Mouse (Mus musculus) heart, adult 2 months (tissue): ENCODE measurements around the gene Shc1. TPM values are rescaled to one million over a fixed set of nuclear protein-coding genes. Genes with fewer than 3 reads are reported as not detected.

ENCODE experiments used
- DNase-seq, 2 experiments: peaks; one replicate each; pipeline ENCODE4 v3.0.0; 2021
- H3K27ac ChIP-seq: fragments of 200-600 bp; 2 replicates; pipeline ENCODE4 v1.8.1; 2022
- H3K27me3 ChIP-seq: fragments of 200-500 bp; 2 replicates; pipeline ENCODE4 v1.6.1; 2012; ENCODE audit warnings: mild to moderate bottlenecking, low read length, inconsistent platforms, mixed read lengths; ENCODE audit not compliant: control insufficient read depth, insufficient read depth
- H3K36me3 ChIP-seq: fragments of 200-500 bp; 2 replicates; pipeline ENCODE4 v1.6.1; 2012; ENCODE audit warnings: low read length, inconsistent platforms; ENCODE audit not compliant: control insufficient read depth, insufficient read depth
- H3K4me1 ChIP-seq: fragments of 200-500 bp; 2 replicates; pipeline ENCODE4 v1.6.1; 2011; ENCODE audit warnings: low read length; ENCODE audit not compliant: control insufficient read depth, insufficient read depth
- H3K4me3 ChIP-seq: fragments of 200-600 bp; 2 replicates; pipeline ENCODE4 v1.8.1; 2022
- H3K79me2 ChIP-seq: fragments of 200-500 bp; replicated peaks from 2 replicates; pipeline ENCODE4 v1.6.1; 2012; ENCODE audit warnings: mild to moderate bottlenecking, inconsistent platforms, low read length, moderate library complexity, mixed read lengths; ENCODE audit not compliant: control insufficient read depth, insufficient read depth
- H3K9ac ChIP-seq: fragments of 200-500 bp; 2 replicates; pipeline ENCODE4 v1.6.1; 2012; ENCODE audit warnings: low read depth, mild to moderate bottlenecking, control low read depth, inconsistent platforms, low read length, mixed read lengths
- CTCF ChIP-seq: fragments of 200-600 bp; IDR thresholded peaks from 2 replicates; pipeline ENCODE4 v1.8.1; 2022; ENCODE audit warnings: antibody characterized with exemption, mild to moderate bottlenecking, moderate library complexity
- EP300 ChIP-seq: fragments of 200-500 bp; IDR thresholded peaks from 2 replicates; pipeline ENCODE4 v1.6.1; 2011; ENCODE audit warnings: low read depth, low read length, control low read depth; ENCODE audit not compliant: insufficient read depth
- POLR2A ChIP-seq: fragments of 200-500 bp; IDR thresholded peaks from 2 replicates; pipeline ENCODE4 v1.6.1; 2011; ENCODE audit warnings: mild to moderate bottlenecking, low read depth, low read length, control low read depth; ENCODE audit not compliant: insufficient read depth
- WGBS: fragments of 180-500 bp; shearing (Covaris S2); methylation state at CpG from one replicate; pipeline ENCODE4 v1.1.7; 2018; 5-methylcytosine and 5-hydroxymethylcytosine counted together
- intact Hi-C: fragments of 180-260 bp; cut with DNase I; formaldehyde crosslinking; loops from one replicate; pipeline ENCODE4 v1.15.1; 2025
- long read RNA-seq: library from polyadenylated mRNA; stranded (forward); transcript quantifications from one replicate; pipeline ENCODE4 v2.0.0, GENCODE M21; 2021
- polyA plus RNA-seq: library from polyadenylated mRNA; depleted of rRNA; stranded (reverse); fragments of >200 nt; gene quantifications from 2 replicates; pipeline ENCODE4 v1.2.3, GENCODE M21; 2012; rRNA removed
- total RNA-seq, 2 experiments: library from RNA; stranded (reverse); gene quantifications; 2 replicates each; pipeline ENCODE4 v1.2.3; 2021

The Shc1 gene
- total RNA-seq = 10 to 100 TPM; 31.6 to 32.0 TPM
- polyA plus RNA-seq = 32.4 and 50.5 TPM in 2 replicates
- long read RNA-seq, transcript Shc1-201 (13 exons, 3,250 nt) = major isoform, 24 of 32 reads
- long read RNA-seq, partial matches to known transcripts = 2 of 32 reads
- long read RNA-seq, other reads (novel, unspliced or antisense) = 6 of 32 reads

- intact Hi-C loops = loop anchor here (2.0 kb wide), 1 partner anchor 18 kb away; the partner anchor contains the start of gene Pbxip1
- Histone ChIP-seq H3K4me3 (peak within 1 kb of the TSS; percentile 88), H3K27ac (peak within 1 kb of the TSS; percentile 94), H3K36me3 (no peaks in the 10 kb centered on the region), H3K79me2 (peaks cover 2% of the 10 kb centered on the region; the same call in 1 of the 2 replicates), H3K27me3 (no peaks in the 10 kb centered on the region), H3K4me1 (peaks cover 8% of the 10 kb centered on the region), H3K9ac (peak within 1 kb of the TSS; percentile 48)
- DNase-seq = peak; percentile 92 to 96
- TF ChIP-seq EP300 = no peak
- peak; percentile 36 for TF ChIP-seq CTCF
- TF ChIP-seq POLR2A = peak; percentile 54; the same call in 1 of the 2 replicates
- WGBS = under 1% methylated on average over 39 of the region's 39 CpGs
Observed at GRCm38 (mm10) chr3:89418170-89418860, at the start of gene Shc1, which contains the start of gene Cks1b. Gene Shc1 (plus strand): TSS chr3:89418443. Gene Cks1b (minus strand): TSS chr3:89418383.

- intact Hi-C loops = no loop called here
- no peak for TF ChIP-seq EP300
- TF ChIP-seq CTCF = no peak
- no peak for TF ChIP-seq POLR2A
- Histone ChIP-seq H3K27me3 (no peaks in the 10 kb centered on the region), H3K4me1 (no peaks in the 10 kb centered on the region), H3K79me2 (no peaks in the 10 kb centered on the region), H3K9ac (no peak overlapping the region), H3K36me3 (no peaks in the 10 kb centered on the region), H3K4me3 (no peak overlapping the region), H3K27ac (no peak overlapping the region)
- DNase-seq = no peak
- WGBS = 55% methylated on average over 5 of the region's 5 CpGs
Observed at GRCm38 (mm10) chr3:89373581-89374231, 44.5 kb upstream of the Shc1 start.

GRCm38 (mm10) chr3:89377831-89378230 is 40.4 kb upstream of the Shc1 start:
- intact Hi-C loops = loop anchor here (1.0 kb wide), 1 partner anchor 107 kb away; no protein-coding TSS in a partner anchor
- 88% methylated on average over 4 of the region's 4 CpGs for WGBS

GRCm38 (mm10) chr3:89378394-89379067 is 39.7 kb upstream of the Shc1 start:
- peak; percentile 84 to 85 for DNase-seq
- peak overlapping the region; percentile 67 for H3K27ac ChIP-seq

More at GRCm38 (mm10) chr3:89377831-89378230, 40.4 kb upstream of the Shc1 start:
- Histone ChIP-seq H3K4me1 (0 out of 2 replicates have a peak, but pooled peaks cover 1% of the 10 kb centered on the region), H3K27me3 (no peaks in the 10 kb centered on the region), H3K9ac (no peak overlapping the region), H3K36me3 (no peaks in the 10 kb centered on the region), H3K4me3 (no peak overlapping the region), H3K27ac (no peak overlapping the region), H3K79me2 (no peaks in the 10 kb centered on the region)
- no peak for DNase-seq
- TF ChIP-seq POLR2A (no peak), CTCF (no peak), EP300 (no peak)

GRCm38 (mm10) chr3:89379388-89380131 is 38.7 kb upstream of the Shc1 start:
- Histone ChIP-seq H3K4me1 (0 out of 2 replicates have a peak, but pooled peaks cover 1% of the 10 kb centered on the region), H3K4me3 (no peak overlapping the region), H3K79me2 (no peaks in the 10 kb centered on the region), H3K27me3 (no peaks in the 10 kb centered on the region), H3K27ac (no peak overlapping the region), H3K9ac (no peak overlapping the region), H3K36me3 (no peaks in the 10 kb centered on the region)
- 86% methylated on average over 31 of the region's 31 CpGs for WGBS
- TF ChIP-seq EP300 (no peak), POLR2A (no peak)
- no peak for DNase-seq
- intact Hi-C loops = no loop called here

More at GRCm38 (mm10) chr3:89378394-89379067, 39.7 kb upstream of the Shc1 start:
- H3K4me1 ChIP-seq = 0 out of 2 replicates have a peak, but pooled peaks cover 1% of the 10 kb centered on the region
- H3K79me2 ChIP-seq = no peaks in the 10 kb centered on the region
- TF ChIP-seq EP300 (peak; percentile 29; the same call in 1 of the 2 replicates), POLR2A (no peak), CTCF (peak; percentile 99)
- intact Hi-C loops = loop anchor here (1.0 kb wide), 1 partner anchor 107 kb away; no protein-coding TSS in a partner anchor
- WGBS = 4% methylated on average over 29 of the region's 29 CpGs
- H3K36me3 ChIP-seq = no peaks in the 10 kb centered on the region
- H3K9ac ChIP-seq = peak overlapping the region; percentile 77
- H3K27me3 ChIP-seq = no peaks in the 10 kb centered on the region
- peak overlapping the region; percentile 51 for H3K4me3 ChIP-seq
